Mouse (Mus musculus): ENCODE data around the gene Chrdl2.
"Not testable (repeated sequence)": the region's sequence is repeated elsewhere in the genome, so short reads cannot be mapped to it uniquely, and the experiment has no call there.

Chrdl2 gene

GRCm38 (mm10) chr7:100043096-100043495 is 37.1 kb downstream of the Chrdl2 start:
- peak in 1 of 2 experiments; percentile 15 for DNase-seq

GRCm38 (mm10) chr7:100043605-100044031 is 37.6 kb downstream of the Chrdl2 start:
- DNase-seq = peak in 1 of 2 experiments; percentile 20

GRCm38 (mm10) chr7:100046486-100046885 is 40.5 kb downstream of the Chrdl2 start:
- peak in 1 of 2 experiments; percentile 9 for DNase-seq

GRCm38 (mm10) chr7:100051904-100052303 is 45.9 kb downstream of the Chrdl2 start:
- DNase-seq = no peak

- DNase-seq = not testable (repeated sequence)
These were observed 47.0 kb downstream of the Chrdl2 start for GRCm38 (mm10) chr7:100052991-100053390.

GRCm38 (mm10) chr7:100073959-100074358 is 68.0 kb downstream of the Chrdl2 start:
- peak; percentile 8 to 69 for DNase-seq

GRCm38 (mm10) chr7:100076296-100076695 is 70.3 kb downstream of the Chrdl2 start:
- DNase-seq = no peak

GRCm38 (mm10) chr7:100077071-100077470 is 71.1 kb downstream of the Chrdl2 start:
- no peak for DNase-seq

GRCm38 (mm10) chr7:100080087-100080781 is 74.3 kb downstream of the Chrdl2 start:
- no peak for DNase-seq

- DNase-seq = no peak
These were observed 76.9 kb downstream of the Chrdl2 start for GRCm38 (mm10) chr7:100082836-100083235.

GRCm38 (mm10) chr7:100083812-100084211 is 77.8 kb downstream of the Chrdl2 start:
- no peak for DNase-seq

Measured in lung, postnatal 4 days (tissue).